Mouse (Mus musculus) activated CD4-positive, CD25-positive, alpha-beta regulatory T cell, adult 9 weeks (primary cell): ENCODE results near the gene Olfr1461. TPM values are rescaled to one million over a fixed set of nuclear protein-coding genes. Genes with fewer than 3 reads are reported as not detected.

ENCODE experiments used
- polyA plus RNA-seq: library from polyadenylated mRNA; unstranded; fragments of 100-300 nt; shearing (Covaris generic); gene quantifications from one replicate; pipeline ENCODE4 v1.2.1, GENCODE M21; 2017

The Olfr1461 gene
- not detected for polyA plus RNA-seq

GRCm38 (mm10) chr19:13162700-13163099, at the start of gene Olfr1461:
TSS of gene Olfr1461 (plus strand) at chr19:13163000.

GRCm38 (mm10) chr19:13149449-13149848, 13.4 kb upstream of the Olfr1461 start, which contains the start of gene Olfr1459:
TSS of gene Olfr1459 (minus strand) at chr19:13149549.

GRCm38 (mm10) chr19:13185434-13185833, 22.6 kb downstream of the Olfr1461 start, which contains the start of gene Olfr1462:
TSS of gene Olfr1462 (plus strand) at chr19:13185734.

Other genes starting within 250 kb of the Olfr1461 start
- not detected for gene Olfr1448, start 238.6 kb upstream of the Olfr1461 start, polyA plus RNA-seq
- gene Olfr1449, start 232.2 kb upstream of the Olfr1461 start, polyA plus RNA-seq = not detected
- not detected for gene Olfr1450, start 212.7 kb upstream of the Olfr1461 start, polyA plus RNA-seq
- gene Olfr1451, start 168.0 kb upstream of the Olfr1461 start, polyA plus RNA-seq = not detected
- not detected for gene Olfr1453, start 134.7 kb upstream of the Olfr1461 start, polyA plus RNA-seq
- gene Olfr1454, start 102.4 kb upstream of the Olfr1461 start, polyA plus RNA-seq = not detected
- gene Olfr1457, start 65.1 kb upstream of the Olfr1461 start, polyA plus RNA-seq = not detected
- gene Olfr1458, start 56.2 kb upstream of the Olfr1461 start, polyA plus RNA-seq = not detected
- not detected for gene Olfr1459, start 13.5 kb upstream of the Olfr1461 start, polyA plus RNA-seq
- not detected for gene Olfr1462, start 22.7 kb downstream of the Olfr1461 start, polyA plus RNA-seq
- not detected for gene Olfr1463, start 68.3 kb downstream of the Olfr1461 start, polyA plus RNA-seq
- gene Olfr1465, start 152.5 kb downstream of the Olfr1461 start, polyA plus RNA-seq = not detected
- gene Olfr1466, start 175.9 kb downstream of the Olfr1461 start, polyA plus RNA-seq = not detected
- gene Olfr1467, start 199.2 kb downstream of the Olfr1461 start, polyA plus RNA-seq = not detected
- not detected for gene Olfr1469, start 244.8 kb downstream of the Olfr1461 start, polyA plus RNA-seq